Mouse (Mus musculus): Measurements from ENCODE around the gene 1700028J19Rik. TPM values are rescaled to one million over a fixed set of nuclear protein-coding genes. Genes with fewer than 3 reads are reported as not detected.
"Not testable (repeated sequence)": the region's sequence is repeated elsewhere in the genome, so short reads cannot be mapped to it uniquely, and the experiment has no call there.

1700028J19Rik gene
- polyA plus RNA-seq, 1 experiment from 2014 or later, result 1.6 TPM

DNA sequence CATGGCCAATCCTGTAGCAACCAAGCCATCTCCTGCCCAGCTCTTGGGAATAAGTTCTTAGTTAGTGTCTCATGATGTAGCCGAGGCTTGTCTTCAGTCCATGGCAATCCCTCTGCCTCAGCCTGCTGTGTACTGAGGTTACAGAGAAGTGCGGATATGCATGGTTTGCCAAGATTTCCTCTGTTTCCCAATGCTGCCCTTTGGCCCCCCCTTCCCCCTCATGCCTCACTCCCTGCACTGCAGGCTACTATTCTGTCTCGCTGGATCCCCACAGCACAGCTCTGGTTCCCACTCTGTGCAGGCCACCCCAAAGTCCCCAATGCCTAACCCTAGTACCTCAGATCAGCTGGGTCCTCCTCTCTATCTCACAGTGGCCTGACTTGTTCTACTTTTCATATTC, 38.2 kb downstream of the 1700028J19Rik start:
- H3K4me3 ChIP-seq, result no peak overlapping the region
- H3K27ac ChIP-seq (ENCODE audit: poor library complexity, severe bottlenecking), result no peak overlapping the region
- no peaks in the 10 kb centered on the region for H3K36me3 ChIP-seq
- ATAC-seq (ENCODE audit: insufficient number of reproducible peaks, low FRiP score), result no peak
- H3K27me3 ChIP-seq (replicated peaks), result peaks cover 12% of the 10 kb centered on the region; the same call in 1 of the 2 replicates
- H3K9me3 ChIP-seq (replicated peaks), result no peaks in the 10 kb centered on the region
- no peak overlapping the region for H3K4me2 ChIP-seq
- H3K9ac ChIP-seq, result no peak overlapping the region
- 68% methylated on average over 3 of the region's 3 CpGs for WGBS
- H3K4me1 ChIP-seq (replicated peaks), result no peaks in the 10 kb centered on the region

DNA sequence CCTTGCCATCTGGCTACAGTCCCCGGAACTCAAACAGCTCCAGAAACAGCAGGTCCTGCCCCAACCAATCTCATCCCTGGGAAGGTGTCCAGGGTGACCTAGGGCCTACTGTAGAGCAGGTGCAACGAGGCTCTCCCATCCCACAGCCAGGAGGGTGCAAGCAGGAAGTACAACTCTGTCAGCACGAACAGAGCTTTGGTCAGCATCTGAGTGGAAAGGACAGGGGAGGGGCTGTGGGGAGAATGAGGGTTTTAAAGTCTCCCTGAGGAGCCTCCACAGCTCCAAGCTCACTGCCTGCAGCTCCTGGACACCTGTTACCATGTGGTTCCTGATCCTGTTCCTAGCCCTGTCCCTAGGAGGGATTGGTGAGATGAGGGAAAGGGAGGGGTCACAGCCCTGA, 39.4 kb downstream of the 1700028J19Rik start, which contains the start of gene Klk1b4:
Gene Klk1b4 (plus strand): TSS at position 301 of the 400 bp plus-strand sequence.
- H3K27ac ChIP-seq (ENCODE audit: poor library complexity, severe bottlenecking); H3K36me3 ChIP-seq; H3K4me1 ChIP-seq (replicated peaks); H3K4me2 ChIP-seq; ATAC-seq (ENCODE audit: insufficient number of reproducible peaks, low FRiP score); H3K4me3 ChIP-seq; H3K9ac ChIP-seq; H3K9me3 ChIP-seq (replicated peaks): not testable (repeated sequence)
- peaks cover 12% of the 10 kb centered on the region; the same call in 1 of the 2 replicates for H3K27me3 ChIP-seq (replicated peaks)
- WGBS, result 38% methylated on average over 3 of the region's 3 CpGs

DNA sequence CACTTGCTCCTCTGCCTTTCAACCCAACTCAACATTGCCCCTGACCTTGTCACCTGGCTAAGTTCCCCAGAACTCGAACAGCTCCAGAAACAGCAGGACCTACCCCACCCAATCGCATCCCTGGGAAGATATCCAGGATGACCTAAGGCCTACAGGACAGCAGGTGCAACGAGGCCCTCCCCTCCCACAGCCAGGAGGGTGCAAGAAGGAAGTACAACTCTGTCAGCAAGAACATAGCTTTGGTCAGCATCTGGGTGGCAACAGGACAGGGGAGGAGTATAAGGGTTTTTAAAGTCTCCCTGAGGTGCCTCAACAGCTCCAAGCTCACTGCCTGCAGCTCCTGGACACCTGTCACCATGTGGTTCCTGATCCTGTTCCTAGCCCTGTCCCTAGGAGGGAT, 48.6 kb downstream of the 1700028J19Rik start, which contains the start of gene Klk1b3:
Gene Klk1b3 (plus strand): TSS at position 301 of the 400 bp plus-strand sequence.
- 54% methylated on average over 3 of the region's 3 CpGs for WGBS
- Histone ChIP-seq H3K4me1 (replicated peaks) (no peaks in the 10 kb centered on the region), H3K36me3 (no peaks in the 10 kb centered on the region), H3K27ac (ENCODE audit: poor library complexity, severe bottlenecking) (no peak within 1 kb of the TSS), H3K4me3 (no peak within 1 kb of the TSS), H3K4me2 (no peak within 1 kb of the TSS), H3K9me3 (replicated peaks) (no peaks in the 10 kb centered on the region), H3K9ac (no peak within 1 kb of the TSS), H3K27me3 (replicated peaks) (no peaks in the 10 kb centered on the region)
- no peak for ATAC-seq (ENCODE audit: insufficient number of reproducible peaks, low FRiP score)

DNA sequence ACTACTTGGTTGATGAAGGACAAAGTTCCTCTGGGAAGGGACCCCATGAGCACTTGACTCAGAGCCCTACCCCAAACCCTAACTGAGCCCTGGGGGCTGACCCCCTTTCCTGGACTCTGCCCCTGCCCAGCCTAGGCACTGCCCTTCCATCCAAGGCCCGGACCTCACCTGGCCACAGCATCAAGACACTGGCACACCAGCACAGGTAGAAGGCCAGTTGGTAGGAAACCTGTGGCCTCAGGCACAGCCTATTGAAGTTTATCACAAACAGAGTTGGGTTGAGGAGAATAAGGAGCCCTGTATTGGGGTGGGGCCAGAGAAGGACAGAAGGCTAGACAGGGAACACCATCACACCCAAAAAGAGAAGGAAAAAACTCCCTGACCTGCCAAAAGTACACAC, 53.0 kb downstream of the 1700028J19Rik start:
- not testable (repeated sequence) for H3K27ac ChIP-seq (ENCODE audit: poor library complexity, severe bottlenecking); H3K4me3 ChIP-seq; H3K27me3 ChIP-seq (replicated peaks); H3K4me1 ChIP-seq (replicated peaks); H3K9me3 ChIP-seq (replicated peaks); H3K4me2 ChIP-seq; H3K9ac ChIP-seq; H3K36me3 ChIP-seq; ATAC-seq (ENCODE audit: insufficient number of reproducible peaks, low FRiP score)
- 94% methylated on average over 1 of the region's 1 CpGs for WGBS

DNA sequence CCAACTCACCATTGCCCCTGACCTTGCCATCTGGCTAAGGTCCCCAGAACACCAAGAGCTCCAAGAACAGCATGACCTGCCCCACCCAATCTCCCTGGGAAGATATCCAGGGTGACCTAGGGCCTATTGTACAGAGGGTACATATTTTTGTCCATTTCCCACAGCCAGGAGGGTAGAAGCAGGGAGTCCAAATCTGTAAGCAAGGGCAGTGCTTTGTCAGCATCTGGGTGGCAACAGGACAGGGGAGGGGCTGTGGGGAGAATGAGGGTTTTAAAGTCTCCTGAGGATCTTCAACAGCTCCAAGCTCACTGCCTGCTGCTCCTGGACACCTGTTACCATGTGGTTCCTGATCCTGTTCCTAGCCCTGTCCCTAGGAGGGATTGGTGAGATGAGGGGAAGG, 58.6 kb downstream of the 1700028J19Rik start, which contains the start of gene Klk1b24:
Gene Klk1b24 (plus strand): TSS at position 301 of the 400 bp plus-strand sequence.
- H3K27ac ChIP-seq (ENCODE audit: poor library complexity, severe bottlenecking); H3K36me3 ChIP-seq; H3K4me3 ChIP-seq; H3K4me1 ChIP-seq (replicated peaks); H3K27me3 ChIP-seq (replicated peaks); ATAC-seq (ENCODE audit: insufficient number of reproducible peaks, low FRiP score); H3K4me2 ChIP-seq; H3K9ac ChIP-seq; H3K9me3 ChIP-seq (replicated peaks): not testable (repeated sequence)

- not testable (repeated sequence) for H3K4me1 ChIP-seq (replicated peaks); H3K27ac ChIP-seq (ENCODE audit: poor library complexity, severe bottlenecking); H3K9me3 ChIP-seq (replicated peaks); H3K27me3 ChIP-seq (replicated peaks); ATAC-seq (ENCODE audit: insufficient number of reproducible peaks, low FRiP score); H3K36me3 ChIP-seq; H3K4me3 ChIP-seq; H3K9ac ChIP-seq; H3K4me2 ChIP-seq
- WGBS, result 69% methylated on average over 8 of the region's 8 CpGs
Observed at GRCm38 (mm10) chr7:44186516-44186915, 60.0 kb downstream of the 1700028J19Rik start.

Other genes with a start within 250 kb of the 1700028J19Rik start
- gene Klk1b26, start 234.5 kb downstream of the 1700028J19Rik start, polyA plus RNA-seq (2016; fragmentation: Nextera tagmentation; extraction: Ambion mirVana), result not detected in 2 replicates
- gene Klk1b27, start 194.4 kb downstream of the 1700028J19Rik start, polyA plus RNA-seq (2016; fragmentation: Nextera tagmentation; extraction: Ambion mirVana), result not detected in 2 replicates
- gene Klk1b21, start 144.4 kb downstream of the 1700028J19Rik start, polyA plus RNA-seq (2016; fragmentation: Nextera tagmentation; extraction: Ambion mirVana), result not detected in 2 replicates
- not detected in 2 replicates for gene Klk1b22, start 134.0 kb downstream of the 1700028J19Rik start, polyA plus RNA-seq (2016; fragmentation: Nextera tagmentation; extraction: Ambion mirVana)
- gene Klk1b16, start 109.9 kb downstream of the 1700028J19Rik start, polyA plus RNA-seq (2016; fragmentation: Nextera tagmentation; extraction: Ambion mirVana), result not detected in 2 replicates
- gene Klk1b24, start 58.5 kb downstream of the 1700028J19Rik start, polyA plus RNA-seq (2016; fragmentation: Nextera tagmentation; extraction: Ambion mirVana), result not detected in 2 replicates
- gene Klk1b3, start 48.5 kb downstream of the 1700028J19Rik start, polyA plus RNA-seq (2016; fragmentation: Nextera tagmentation; extraction: Ambion mirVana), result not detected in 2 replicates
- gene Klk1b4, start 39.3 kb downstream of the 1700028J19Rik start, polyA plus RNA-seq (2016; fragmentation: Nextera tagmentation; extraction: Ambion mirVana), result not detected in 2 replicates
- not detected in 2 replicates for gene Klk1b5, start 30.8 kb downstream of the 1700028J19Rik start, polyA plus RNA-seq (2016; fragmentation: Nextera tagmentation; extraction: Ambion mirVana)
- gene Klk1, start 21.3 kb downstream of the 1700028J19Rik start, polyA plus RNA-seq (2016; fragmentation: Nextera tagmentation; extraction: Ambion mirVana), result not detected in 2 replicates
- gene Gm36864, start 10.5 kb downstream of the 1700028J19Rik start, polyA plus RNA-seq (2016; fragmentation: Nextera tagmentation; extraction: Ambion mirVana), result not detected in 2 replicates
- gene 2410002F23Rik, start within 50 bp of the 1700028J19Rik start, polyA plus RNA-seq (2016; fragmentation: Nextera tagmentation; extraction: Ambion mirVana), result 99.8 and 109 TPM in 2 replicates
- gene Acp4, start 10.7 kb upstream of the 1700028J19Rik start, polyA plus RNA-seq (2016; fragmentation: Nextera tagmentation; extraction: Ambion mirVana), result not detected in 2 replicates
- not detected in 2 replicates for gene Gm15517, start 14.8 kb upstream of the 1700028J19Rik start, polyA plus RNA-seq (2016; fragmentation: Nextera tagmentation; extraction: Ambion mirVana)
- 0.68 and 0.79 TPM in 2 replicates for gene Clec11a, start 60.2 kb upstream of the 1700028J19Rik start, polyA plus RNA-seq (2016; fragmentation: Nextera tagmentation; extraction: Ambion mirVana)
- 0.80 and 0.86 TPM in 2 replicates for gene Shank1, start 63.6 kb upstream of the 1700028J19Rik start, polyA plus RNA-seq (2016; fragmentation: Nextera tagmentation; extraction: Ambion mirVana)
- 0.55 and 0.63 TPM in 2 replicates for gene Syt3, start 137.4 kb upstream of the 1700028J19Rik start, polyA plus RNA-seq (2016; fragmentation: Nextera tagmentation; extraction: Ambion mirVana)
- gene 1700008O03Rik, start 139.1 kb upstream of the 1700028J19Rik start, polyA plus RNA-seq (2016; fragmentation: Nextera tagmentation; extraction: Ambion mirVana), result 0.40 and 0.94 TPM in 2 replicates
- gene Lrrc4b, start 182.3 kb upstream of the 1700028J19Rik start, polyA plus RNA-seq (2016; fragmentation: Nextera tagmentation; extraction: Ambion mirVana), result 2.3 and 2.4 TPM in 2 replicates
- gene Aspdh, start 218.7 kb upstream of the 1700028J19Rik start, polyA plus RNA-seq (2016; fragmentation: Nextera tagmentation; extraction: Ambion mirVana), result 0.46 and 1.5 TPM in 2 replicates
- gene Josd2, start 221.3 kb upstream of the 1700028J19Rik start, polyA plus RNA-seq (2016; fragmentation: Nextera tagmentation; extraction: Ambion mirVana), result 141 and 145 TPM in 2 replicates
- gene Emc10, start 249.8 kb upstream of the 1700028J19Rik start, polyA plus RNA-seq (2016; fragmentation: Nextera tagmentation; extraction: Ambion mirVana), result 111 and 114 TPM in 2 replicates
- gene Fam71e1, start 249.9 kb upstream of the 1700028J19Rik start, polyA plus RNA-seq (2016; fragmentation: Nextera tagmentation; extraction: Ambion mirVana), result 10.1 and 12.7 TPM in 2 replicates